Mouse (Mus musculus): ENCODE results near the gene Axl.

GRCm38 (mm10) chr7:25763678-25764077 is 24.8 kb downstream of the Axl start:
- TF ChIP-seq CTCF (IDR thresholded peaks at IDR 0.05; ENCODE audit: borderline replicate concordance, insufficient read depth, low read length) (no peak), POLR2A (IDR thresholded peaks at IDR 0.05; ENCODE audit: low read depth, low read length) (no peak)

Measured in embryonic fibroblast, embryonic 13.5 days (primary cell).